Mouse (Mus musculus) ovary, adult 18-20 months (tissue): ENCODE measurements around the gene Zfp319.
A peak's percentile ranks its signal among the peaks of the same experiment; 100 is the strongest.
"Not testable (repeated sequence)": the region's sequence is repeated elsewhere in the genome, so short reads cannot be mapped to it uniquely, and the experiment has no call there.

Experiments used
- DNase-seq: peaks from one replicate; pipeline ENCODE4 v3.0.0; 2022; ENCODE audit warnings: low spot score, mixed read lengths

The Zfp319 gene

DNA sequence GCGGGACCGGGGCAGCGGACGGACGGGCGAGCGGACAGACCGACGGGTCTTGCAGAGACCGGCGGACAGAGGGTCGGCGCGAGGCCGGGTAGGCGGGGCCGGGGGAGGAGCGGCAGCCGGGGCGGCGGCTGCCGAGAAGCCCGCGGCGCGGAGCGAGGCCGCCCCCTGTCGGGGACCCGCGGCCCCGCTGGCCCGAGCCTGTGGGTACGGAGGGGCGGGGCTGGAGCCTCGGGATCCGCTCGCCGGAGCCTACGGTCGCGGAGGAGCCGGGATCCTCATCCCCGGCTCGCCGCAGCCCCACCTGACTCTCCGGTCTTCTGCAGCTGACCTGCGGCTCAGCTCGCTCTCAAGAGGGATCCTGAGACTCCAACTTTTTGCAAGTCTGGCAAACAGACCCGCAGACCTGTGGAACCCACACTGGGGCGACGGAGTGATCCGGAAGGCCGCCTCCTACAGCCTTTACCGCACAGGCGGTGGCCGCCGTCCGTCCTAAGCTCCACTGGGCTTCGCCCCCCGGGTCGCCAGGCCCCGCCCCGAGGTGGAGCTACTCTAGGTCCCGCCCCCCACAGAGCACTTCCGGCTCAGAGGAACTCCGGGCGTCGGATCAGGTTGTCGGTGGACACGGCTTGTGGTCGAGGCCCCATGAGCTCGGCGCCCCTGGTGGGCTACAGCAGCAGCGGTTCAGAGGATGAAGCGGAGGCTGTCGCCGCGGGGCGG is at the start of gene Zfp319, which contains the start of gene Usb1:
Zfp319 (minus strand) TSS at position 231 of the 717 bp plus-strand sequence.
Usb1 (plus strand) TSS at position 565 of the 717 bp plus-strand sequence.
- DNase-seq, result peak; percentile 91

DNA sequence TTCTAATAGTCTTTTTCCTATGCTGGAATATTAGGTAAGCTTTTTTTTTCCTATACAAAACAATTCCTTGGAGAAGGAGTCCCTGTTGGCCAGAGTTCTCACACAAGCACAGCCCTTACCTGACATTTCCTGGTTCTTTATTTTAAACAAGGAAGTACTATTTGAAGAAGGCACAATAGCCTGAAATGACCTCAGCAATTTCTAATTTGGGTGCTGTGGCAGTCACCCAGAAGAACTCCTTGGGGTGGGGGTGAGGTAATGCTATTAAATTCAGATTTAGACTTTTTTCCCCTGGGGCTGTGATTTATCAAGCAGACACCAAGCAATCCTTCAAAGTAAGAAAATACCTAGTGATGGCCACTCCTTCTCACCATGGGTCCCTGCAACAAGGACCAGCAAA is 49.2 kb upstream of the Zfp319 start:
- DNase-seq, result no peak

DNA sequence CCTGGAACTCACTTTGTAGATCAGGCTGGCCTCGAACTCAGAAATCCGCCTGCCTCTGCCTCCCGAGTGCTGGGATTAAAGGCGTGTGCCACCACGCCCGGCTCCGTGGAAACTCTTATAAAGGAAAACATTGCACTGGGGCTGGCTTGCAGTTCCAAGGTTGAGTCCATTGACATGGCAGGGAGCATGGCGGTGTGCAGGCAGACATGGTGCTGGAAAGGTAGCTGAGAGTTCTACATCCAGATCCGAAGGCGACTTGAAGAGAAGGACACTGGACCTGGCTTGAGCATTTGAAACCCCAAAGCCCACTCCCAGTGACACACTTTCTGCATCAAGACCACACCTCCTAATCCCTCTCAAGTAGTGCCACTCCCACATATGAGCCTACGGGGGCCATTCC is 47.2 kb upstream of the Zfp319 start:
- DNase-seq, result not testable (repeated sequence)

DNA sequence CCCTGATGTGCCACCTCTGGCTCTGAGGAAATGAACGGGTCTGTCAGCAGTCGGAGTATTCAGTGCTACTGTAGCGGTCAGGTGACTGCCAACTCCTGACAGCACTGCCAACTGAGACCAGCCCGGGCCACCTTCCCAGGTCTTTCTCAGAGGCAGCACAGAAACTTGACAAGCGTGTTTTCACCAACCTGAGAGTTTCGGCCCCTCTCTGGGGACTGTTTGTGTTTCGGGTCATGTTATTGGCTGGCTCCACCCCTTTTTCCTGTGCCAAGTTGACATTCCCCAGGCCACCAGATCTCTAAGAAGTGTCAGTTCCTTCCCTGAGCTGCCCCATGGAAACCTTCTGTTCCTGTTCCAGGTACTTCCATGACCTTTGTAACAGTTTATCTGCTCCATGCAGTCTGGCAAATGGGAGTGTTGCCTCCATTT is 46.1 kb upstream of the Zfp319 start:
- DNase-seq, result no peak

GRCm38 (mm10) chr8:95377101-95377500 is 45.4 kb upstream of the Zfp319 start:
- DNase-seq, result no peak

DNA sequence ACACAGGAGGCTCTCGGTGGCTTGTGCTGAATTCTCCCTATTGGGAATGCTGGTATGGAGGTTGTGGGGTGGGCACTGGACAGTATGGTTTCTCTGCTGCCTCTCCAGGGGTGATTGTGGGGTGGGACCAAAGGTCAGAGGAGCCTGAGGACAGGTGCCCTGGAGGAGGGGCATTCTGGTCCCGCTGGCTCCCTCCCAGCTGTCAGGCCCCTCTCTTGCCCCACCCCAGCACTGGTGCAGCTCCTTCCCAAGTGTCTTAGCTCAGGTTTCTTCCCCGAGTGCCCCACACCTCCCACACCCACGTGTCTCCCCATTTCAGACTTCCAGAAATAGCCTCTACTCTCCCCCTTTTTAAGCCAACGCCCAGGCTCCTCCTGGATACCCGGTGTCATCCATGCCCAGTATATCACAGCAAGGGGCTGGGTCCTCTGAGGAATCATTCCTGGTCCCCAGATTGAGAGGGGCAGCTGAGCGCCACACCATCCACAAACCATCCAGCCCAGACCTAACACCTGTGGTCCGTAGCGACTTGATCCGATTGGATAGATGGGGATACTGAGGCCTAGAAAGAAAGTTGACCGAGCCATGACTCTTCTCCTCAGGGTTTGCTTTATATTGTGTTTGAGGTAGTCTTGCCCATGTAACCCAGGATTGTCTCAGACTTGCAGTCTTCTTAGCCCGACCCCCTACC is 44.7 kb upstream of the Zfp319 start:
- DNase-seq, result no peak

- DNase-seq, result no peak
Observed at GRCm38 (mm10) chr8:95375374-95375930, 43.7 kb upstream of the Zfp319 start.

DNA sequence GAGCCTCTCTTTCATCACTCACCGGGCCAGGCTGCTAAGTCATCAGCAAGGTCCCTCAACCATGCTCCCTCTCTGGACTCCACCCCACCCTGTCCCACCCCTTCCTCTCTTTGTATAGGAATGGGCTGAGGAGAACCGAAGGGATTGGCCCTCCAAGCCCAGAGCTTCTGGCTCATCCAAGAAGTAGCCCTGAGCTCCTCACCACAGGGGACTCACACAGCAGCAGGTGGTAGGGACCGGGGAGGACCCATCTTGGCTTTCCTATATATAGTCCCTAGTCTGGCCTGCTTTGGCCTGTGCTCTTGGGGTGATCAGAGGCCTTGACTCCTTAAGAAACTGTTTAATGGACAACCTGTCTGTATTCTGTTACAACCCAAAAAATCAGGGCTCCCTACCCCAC is 42.7 kb upstream of the Zfp319 start:
- no peak for DNase-seq

DNA sequence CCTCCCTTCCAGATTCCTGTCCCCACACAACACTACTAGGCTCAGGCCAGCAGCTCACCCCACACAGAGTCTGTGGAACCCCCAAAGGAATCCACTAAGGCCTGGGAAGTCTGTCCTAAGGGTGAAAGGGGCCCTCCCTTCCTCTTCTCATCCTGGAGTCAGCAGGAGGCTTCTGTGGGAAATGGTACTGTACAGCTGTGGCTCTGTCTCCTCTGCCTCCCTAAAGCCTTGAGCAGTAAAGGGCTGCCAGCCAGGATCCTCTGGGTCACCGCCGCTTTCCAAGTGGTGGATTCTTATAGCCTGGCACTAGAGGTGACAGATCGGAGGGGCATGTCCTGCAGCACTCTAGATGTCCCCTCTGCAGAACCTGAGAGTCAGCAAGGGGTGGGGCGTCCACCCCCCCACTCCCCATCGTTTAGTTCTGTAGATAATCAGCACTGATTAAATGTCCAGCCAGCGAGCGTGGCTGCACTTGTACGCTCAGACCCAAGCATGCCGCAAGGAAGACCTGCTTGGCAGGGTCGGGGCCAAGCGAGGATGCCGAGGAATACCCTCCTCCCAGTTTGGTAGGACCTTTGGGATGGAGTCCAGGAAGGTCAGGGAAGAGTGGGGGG is 41.7 kb upstream of the Zfp319 start:
- DNase-seq, result no peak

DNA sequence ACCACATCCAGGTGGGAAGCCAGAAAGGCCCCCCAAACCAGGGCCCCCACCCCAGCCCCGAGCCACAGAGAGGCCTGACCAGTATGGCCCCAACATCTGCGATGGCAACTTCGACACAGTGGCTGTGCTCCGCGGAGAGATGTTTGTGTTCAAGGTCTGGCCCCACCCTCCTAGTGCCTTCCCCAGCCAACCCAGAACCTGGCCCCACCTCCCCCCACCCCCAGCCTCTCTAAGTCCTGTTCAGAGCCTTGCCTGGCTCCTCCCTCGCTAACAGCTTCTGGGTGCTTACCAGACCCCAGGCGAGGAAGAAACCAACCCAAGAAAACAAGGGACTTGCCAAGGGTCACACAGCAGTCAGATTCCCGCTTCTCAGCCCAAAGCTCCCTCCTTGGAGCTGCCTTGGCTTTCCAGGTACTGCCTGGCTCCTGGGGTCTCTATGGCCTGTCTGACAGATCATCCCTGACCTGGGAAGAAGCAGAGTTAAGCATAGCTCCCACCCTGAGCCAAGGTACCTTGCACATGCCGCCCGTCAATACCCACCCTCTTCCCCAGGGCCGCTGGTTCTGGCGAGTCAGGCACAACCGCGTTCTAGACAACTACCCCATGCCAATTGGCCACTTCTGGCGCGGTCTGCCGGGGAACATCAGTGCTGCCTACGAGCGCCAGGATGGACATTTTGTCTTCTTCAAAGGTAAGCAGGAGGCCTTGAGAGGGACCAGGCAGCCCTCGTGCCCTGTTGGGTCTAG is 38.0 kb upstream of the Zfp319 start:
- no peak for DNase-seq

- no peak for DNase-seq
Observed at GRCm38 (mm10) chr8:95363849-95364248, 32.1 kb upstream of the Zfp319 start.

GRCm38 (mm10) chr8:95362272-95362671 is 30.5 kb upstream of the Zfp319 start:
- peak; percentile 32 for DNase-seq

GRCm38 (mm10) chr8:95361016-95361341 is 29.2 kb upstream of the Zfp319 start:
- DNase-seq, result no peak

- no peak for DNase-seq
Observed at GRCm38 (mm10) chr8:95360181-95361015, 28.6 kb upstream of the Zfp319 start.

GRCm38 (mm10) chr8:95358550-95359411 is 27.0 kb upstream of the Zfp319 start:
- no peak for DNase-seq

- DNase-seq, result no peak
Observed at GRCm38 (mm10) chr8:95354606-95355005, 22.9 kb upstream of the Zfp319 start.

DNA sequence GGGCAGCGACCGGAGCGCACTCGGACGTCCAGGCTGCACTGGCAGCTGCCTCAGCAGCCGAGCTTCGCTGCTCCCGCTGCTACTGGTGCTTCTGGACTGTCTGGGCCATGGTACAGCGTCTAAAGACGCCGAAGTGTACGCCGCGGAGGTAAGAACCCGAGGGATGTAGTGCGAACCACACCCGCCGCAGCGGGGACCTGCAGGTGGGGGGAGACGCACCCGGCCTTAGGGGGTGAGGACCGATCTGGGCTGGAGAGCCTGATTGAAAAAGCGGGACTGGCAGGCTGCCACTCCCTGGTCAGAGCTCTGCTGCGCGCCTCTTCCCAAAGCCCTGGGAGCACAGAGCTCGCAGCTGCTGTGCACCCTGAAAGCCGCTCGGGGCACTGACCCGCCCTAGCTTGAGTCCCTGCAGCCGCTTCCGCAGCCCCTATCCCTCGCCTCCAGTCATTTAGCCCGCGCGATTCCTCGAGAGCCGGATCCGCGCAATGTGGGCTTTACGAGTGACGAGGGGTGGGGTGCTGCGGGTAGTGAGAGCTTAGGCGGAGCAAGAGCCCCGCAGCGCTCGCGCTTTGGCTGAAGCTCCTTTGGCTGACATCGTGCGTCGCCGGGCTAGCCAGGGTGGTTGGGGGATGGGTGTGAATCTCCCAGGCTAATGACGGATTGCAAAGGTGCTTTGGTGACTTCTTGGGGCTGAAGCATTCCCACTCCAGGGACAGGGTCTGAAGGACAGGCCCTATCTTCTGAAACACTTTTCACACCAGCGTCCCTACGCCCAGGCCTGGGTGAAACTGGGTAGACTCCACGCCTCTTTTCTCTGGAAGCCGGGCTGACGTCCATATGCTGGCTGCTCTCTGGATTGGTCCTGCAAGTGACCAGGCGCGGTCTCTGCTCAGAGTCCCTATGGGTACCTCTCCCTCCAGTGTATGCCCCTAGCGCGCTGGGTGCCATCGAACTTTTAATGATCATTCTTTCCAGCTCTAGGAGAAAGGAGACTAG is 21.4 kb upstream of the Zfp319 start:
- no peak for DNase-seq

GRCm38 (mm10) chr8:95352151-95352870 is 20.6 kb upstream of the Zfp319 start, which contains the start of gene Mmp15:
Mmp15 (plus strand) TSS chr8:95352268.
- DNase-seq, result peak; percentile 59
